Mouse (Mus musculus): ENCODE results near the gene Ank2. TPM values are rescaled to one million over a fixed set of nuclear protein-coding genes. Genes with fewer than 3 reads are reported as not detected.

Ank2 gene
- total and polyA plus RNA-seq, 2 experiments from 2014 or later, result 160 to 575 TPM

GRCm38 (mm10) chr3:127225799-127226730 lies 273.1 kb downstream of the Ank2 start:
- H3K9me3 ChIP-seq (ENCODE audit: low read length), result no peaks in the 10 kb centered on the region
- peak overlapping the region; percentile 65 for H3K4me2 ChIP-seq (ENCODE audit: low read depth)
- H3K36me3 ChIP-seq (ENCODE audit: insufficient read depth), result no peaks in the 10 kb centered on the region
- DNase-seq (peak; percentile 90), ATAC-seq (peak; percentile 95)
- no peaks in the 10 kb centered on the region for H3K27me3 ChIP-seq (ENCODE audit: insufficient read depth, low read length)
- peak; percentile 16; the same call in 1 of the 2 replicates for TF ChIP-seq CTCF (IDR thresholded peaks at IDR 0.05; ENCODE audit: low read depth)
- WGBS, result 2% methylated on average over 26 of the region's 26 CpGs
- peak overlapping the region; percentile 87 for H3K27ac ChIP-seq (ENCODE audit: low read depth, low read length)
- peaks cover 4% of the 10 kb centered on the region; the same call in 1 of the 2 replicates for H3K4me1 ChIP-seq (ENCODE audit: insufficient read depth)
- peak overlapping the region; percentile 56 for H3K4me3 ChIP-seq (ENCODE audit: low read depth, low read length)
- peak overlapping the region; percentile 60 for H3K9ac ChIP-seq

GRCm38 (mm10) chr3:127225167-127225798 lies 273.9 kb downstream of the Ank2 start:
- WGBS, result 5% methylated on average over 16 of the region's 16 CpGs

GRCm38 (mm10) chr3:127224315-127225166 lies 274.6 kb downstream of the Ank2 start:
- Histone ChIP-seq H3K4me2 (ENCODE audit: low read depth) (peak overlapping the region; percentile 65), H3K36me3 (ENCODE audit: insufficient read depth) (no peaks in the 10 kb centered on the region), H3K9me3 (ENCODE audit: low read length) (no peaks in the 10 kb centered on the region), H3K4me3 (ENCODE audit: low read depth, low read length) (peak overlapping the region; percentile 56), H3K27me3 (ENCODE audit: insufficient read depth, low read length) (no peaks in the 10 kb centered on the region), H3K9ac (peak overlapping the region; percentile 60), H3K4me1 (ENCODE audit: insufficient read depth) (peaks cover 4% of the 10 kb centered on the region; the same call in 1 of the 2 replicates), H3K27ac (ENCODE audit: low read depth, low read length) (peak overlapping the region; percentile 87)
- peak; percentile 16 for ATAC-seq
- 40% methylated on average over 13 of the region's 13 CpGs for WGBS
- no peak for TF ChIP-seq CTCF (IDR thresholded peaks at IDR 0.05; ENCODE audit: low read depth)
- peak; percentile 48 for DNase-seq

More at GRCm38 (mm10) chr3:127225167-127225798, 273.9 kb downstream of the Ank2 start:
- ATAC-seq (peak; percentile 70), DNase-seq (no peak)
- Histone ChIP-seq H3K27ac (ENCODE audit: low read depth, low read length) (peak overlapping the region; percentile 87), H3K27me3 (ENCODE audit: insufficient read depth, low read length) (no peaks in the 10 kb centered on the region), H3K36me3 (ENCODE audit: insufficient read depth) (no peaks in the 10 kb centered on the region), H3K4me3 (ENCODE audit: low read depth, low read length) (peak overlapping the region; percentile 56), H3K9me3 (ENCODE audit: low read length) (no peaks in the 10 kb centered on the region), H3K4me2 (ENCODE audit: low read depth) (peak overlapping the region; percentile 65), H3K4me1 (ENCODE audit: insufficient read depth) (peaks cover 4% of the 10 kb centered on the region; the same call in 1 of the 2 replicates), H3K9ac (peak overlapping the region; percentile 60)
- no peak for TF ChIP-seq CTCF (IDR thresholded peaks at IDR 0.05; ENCODE audit: low read depth)

GRCm38 (mm10) chr3:127222086-127222485 lies 277.1 kb downstream of the Ank2 start:
- H3K27me3 ChIP-seq (ENCODE audit: insufficient read depth, low read length), result no peaks in the 10 kb centered on the region
- DNase-seq, result no peak
- H3K9me3 ChIP-seq (ENCODE audit: low read length), result no peaks in the 10 kb centered on the region
- H3K9ac ChIP-seq, result no peak overlapping the region
- no peak overlapping the region for H3K27ac ChIP-seq (ENCODE audit: low read depth, low read length)
- H3K4me3 ChIP-seq (ENCODE audit: low read depth, low read length), result no peak overlapping the region
- ATAC-seq, result no peak
- H3K4me1 ChIP-seq (ENCODE audit: insufficient read depth), result peaks cover 4% of the 10 kb centered on the region; the same call in 1 of the 2 replicates
- TF ChIP-seq CTCF (IDR thresholded peaks at IDR 0.05; ENCODE audit: low read depth), result no peak
- no peak overlapping the region for H3K4me2 ChIP-seq (ENCODE audit: low read depth)
- no peaks in the 10 kb centered on the region for H3K36me3 ChIP-seq (ENCODE audit: insufficient read depth)
- WGBS, result 84% methylated on average over 2 of the region's 2 CpGs

- no peak overlapping the region for H3K9ac ChIP-seq
- no peaks in the 10 kb centered on the region for H3K36me3 ChIP-seq (ENCODE audit: insufficient read depth)
- H3K27ac ChIP-seq (ENCODE audit: low read depth, low read length), result no peak overlapping the region
- 90% methylated on average over 9 of the region's 9 CpGs for WGBS
- H3K9me3 ChIP-seq (ENCODE audit: low read length), result no peaks in the 10 kb centered on the region
- H3K4me1 ChIP-seq (ENCODE audit: insufficient read depth), result no peaks in the 10 kb centered on the region
- ATAC-seq (no peak), DNase-seq (no peak)
- H3K27me3 ChIP-seq (ENCODE audit: insufficient read depth, low read length), result no peaks in the 10 kb centered on the region
- TF ChIP-seq CTCF (IDR thresholded peaks at IDR 0.05; ENCODE audit: low read depth), result no peak
- no peak overlapping the region for H3K4me2 ChIP-seq (ENCODE audit: low read depth)
- no peak overlapping the region for H3K4me3 ChIP-seq (ENCODE audit: low read depth, low read length)
Observed at GRCm38 (mm10) chr3:127220859-127221258, 278.3 kb downstream of the Ank2 start.

- ATAC-seq, result no peak
- H3K9ac ChIP-seq, result no peak overlapping the region
- H3K27me3 ChIP-seq (ENCODE audit: insufficient read depth, low read length), result no peaks in the 10 kb centered on the region
- H3K36me3 ChIP-seq (ENCODE audit: insufficient read depth), result no peaks in the 10 kb centered on the region
- H3K4me1 ChIP-seq (ENCODE audit: insufficient read depth), result no peaks in the 10 kb centered on the region
- H3K27ac ChIP-seq (ENCODE audit: low read depth, low read length), result no peak overlapping the region
- TF ChIP-seq CTCF (IDR thresholded peaks at IDR 0.05; ENCODE audit: low read depth), result no peak
- WGBS, result 55% methylated on average over 5 of the region's 5 CpGs
- no peak overlapping the region for H3K4me2 ChIP-seq (ENCODE audit: low read depth)
- DNase-seq, result no peak
- no peaks in the 10 kb centered on the region for H3K9me3 ChIP-seq (ENCODE audit: low read length)
- H3K4me3 ChIP-seq (ENCODE audit: low read depth, low read length), result no peak overlapping the region
Observed at GRCm38 (mm10) chr3:127213534-127213933, 285.6 kb downstream of the Ank2 start.

All from forebrain, postnatal 0 days (tissue).